Mouse (Mus musculus): ENCODE data around the gene St8sia1. TPM values are rescaled to one million over a fixed set of nuclear protein-coding genes. Genes with fewer than 3 reads are reported as not detected.
"Not testable (repeated sequence)": the region's sequence is repeated elsewhere in the genome, so short reads cannot be mapped to it uniquely, and the experiment has no call there.

St8sia1 gene
- 2.7 and 3.9 TPM in 2 replicates for polyA plus RNA-seq (2014; fragmentation: Nextera tagmentation; extraction: Ambion mirVana)

DNA sequence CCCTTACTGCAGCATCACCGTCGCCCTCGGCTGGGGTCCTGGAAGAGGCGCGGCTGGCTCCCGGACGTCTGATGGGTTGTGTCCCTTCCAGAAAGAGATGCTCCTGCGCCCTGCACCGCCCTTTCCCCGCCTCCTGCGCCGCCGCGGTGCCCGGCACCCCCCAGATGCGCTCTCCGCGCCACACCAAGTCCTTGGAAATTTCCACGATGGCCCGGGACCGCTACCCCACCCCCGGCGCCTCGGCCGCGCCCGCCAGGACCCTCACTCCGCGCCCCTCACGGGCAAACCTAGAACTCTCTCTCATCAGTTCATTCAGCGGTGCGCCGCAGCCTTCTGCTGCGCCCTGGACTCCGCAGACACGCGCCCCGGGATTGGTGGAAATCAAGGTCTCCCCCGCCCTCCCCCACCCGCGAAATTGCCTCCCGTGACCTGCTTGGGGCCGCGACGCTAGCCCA is at the start of gene St8sia1:
Gene St8sia1 (minus strand): TSS at position 377 of the 455 bp plus-strand sequence.
- no peaks in the 10 kb centered on the region for H3K9me3 ChIP-seq (replicated peaks; ENCODE audit: control insufficient read depth, low read length)
- peak; percentile 70 for ATAC-seq (replicated peaks; ENCODE audit: insufficient number of reproducible peaks, low FRiP score, low TSS enrichment, low read depth)
- under 1% methylated on average over 45 of the region's 45 CpGs for WGBS

DNA sequence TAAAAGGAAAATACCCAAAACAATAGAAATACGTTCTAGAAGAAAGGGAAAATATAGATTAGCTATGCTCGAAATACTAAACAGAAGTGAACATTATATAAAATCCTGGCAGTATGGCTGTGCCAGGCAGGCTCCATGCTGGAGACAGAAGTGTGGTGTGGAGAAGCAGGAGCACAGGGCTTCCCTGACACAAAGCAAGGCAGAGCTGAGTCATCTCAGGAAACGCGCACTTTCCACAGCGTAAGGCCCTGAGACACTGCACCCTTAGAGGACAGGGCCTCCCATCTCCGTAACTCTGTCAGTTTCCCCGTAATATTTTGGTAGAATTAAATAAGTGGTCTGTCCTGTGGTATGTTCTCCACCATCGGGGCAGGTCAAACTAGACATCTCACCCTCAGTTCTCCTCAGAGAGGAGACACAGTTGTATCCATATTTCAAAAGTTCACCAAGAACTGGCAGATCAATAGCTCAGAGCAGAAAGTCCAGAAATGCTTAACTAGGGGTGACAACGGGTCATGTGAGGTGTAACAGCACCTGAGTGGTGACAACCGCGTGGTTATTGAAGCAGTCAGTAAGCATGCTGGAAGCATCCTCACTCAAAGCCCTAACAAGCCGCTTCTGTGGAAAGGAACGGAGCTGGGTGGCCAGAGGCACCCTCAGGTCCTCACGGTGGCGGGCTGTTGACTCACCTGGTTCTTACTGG is 48.4 kb upstream of the St8sia1 start:
- H3K27ac ChIP-seq (replicated peaks; ENCODE audit: low read depth, low read length): no peak overlapping the region
- H3K4me2 ChIP-seq (ENCODE audit: low read depth, low read length): no peak overlapping the region
- no peaks in the 10 kb centered on the region for H3K27me3 ChIP-seq (ENCODE audit: control insufficient read depth, insufficient read depth, low read length)
- no peaks in the 10 kb centered on the region for H3K4me1 ChIP-seq (ENCODE audit: control insufficient read depth, insufficient read depth, low read length)
- H3K4me3 ChIP-seq (ENCODE audit: low read depth, low read length): no peak overlapping the region
- no peak for DNase-seq (ENCODE audit: low spot score)
- H3K9ac ChIP-seq (replicated peaks; ENCODE audit: low read length): no peak overlapping the region
- no peaks in the 10 kb centered on the region for H3K9me3 ChIP-seq (replicated peaks; ENCODE audit: control insufficient read depth, low read length)
- 94% methylated on average over 15 of the region's 15 CpGs for WGBS
- no peak for ATAC-seq (replicated peaks; ENCODE audit: insufficient number of reproducible peaks, low FRiP score, low TSS enrichment, low read depth)
- H3K36me3 ChIP-seq (replicated peaks; ENCODE audit: control insufficient read depth, insufficient read depth, low read depth, low read length): peaks cover 7% of the 10 kb centered on the region

More for the DNA sequence above, at the start of gene St8sia1:
- H3K27me3 ChIP-seq (ENCODE audit: control insufficient read depth, insufficient read depth, low read length): no peaks in the 10 kb centered on the region
- H3K4me1 ChIP-seq (ENCODE audit: control insufficient read depth, insufficient read depth, low read length): no peaks in the 10 kb centered on the region
- DNase-seq (ENCODE audit: low spot score): peak; percentile 62
- peak within 1 kb of the TSS; percentile 47; the same call in 1 of the 2 replicates for H3K27ac ChIP-seq (replicated peaks; ENCODE audit: low read depth, low read length)
- peak within 1 kb of the TSS; percentile 64 for H3K4me3 ChIP-seq (ENCODE audit: low read depth, low read length)
- H3K4me2 ChIP-seq (ENCODE audit: low read depth, low read length): peak within 1 kb of the TSS; percentile 91
- H3K36me3 ChIP-seq (replicated peaks; ENCODE audit: control insufficient read depth, insufficient read depth, low read depth, low read length): no peaks in the 10 kb centered on the region
- peak within 1 kb of the TSS; percentile 74 for H3K9ac ChIP-seq (replicated peaks; ENCODE audit: low read length)

DNA sequence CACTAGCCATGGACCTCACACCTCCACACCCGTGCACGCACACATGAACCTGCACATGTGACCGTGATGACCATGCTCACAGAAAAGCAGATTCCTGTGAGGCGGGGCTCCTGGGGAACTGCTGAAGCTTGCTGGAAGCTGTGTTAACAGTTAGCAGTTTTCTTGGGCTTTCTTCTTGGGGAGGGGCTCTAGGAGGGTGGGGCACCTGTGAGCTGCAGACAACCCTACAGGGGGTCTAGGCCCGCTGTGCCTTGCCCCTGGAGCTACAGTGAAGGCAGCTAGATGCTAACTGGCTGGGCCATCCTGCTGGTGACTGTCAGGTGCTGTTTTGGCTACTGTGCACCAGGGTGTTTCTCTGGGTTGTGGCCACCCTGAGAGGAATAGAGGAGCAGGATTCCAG is 44.6 kb upstream of the St8sia1 start:
- Histone ChIP-seq H3K27ac (replicated peaks; ENCODE audit: low read depth, low read length) (no peak overlapping the region), H3K9ac (replicated peaks; ENCODE audit: low read length) (no peak overlapping the region), H3K9me3 (replicated peaks; ENCODE audit: control insufficient read depth, low read length) (no peaks in the 10 kb centered on the region), H3K4me2 (ENCODE audit: low read depth, low read length) (no peak overlapping the region), H3K36me3 (replicated peaks; ENCODE audit: control insufficient read depth, insufficient read depth, low read depth, low read length) (peaks cover 3% of the 10 kb centered on the region; the same call in 1 of the 2 replicates), H3K4me1 (ENCODE audit: control insufficient read depth, insufficient read depth, low read length) (no peaks in the 10 kb centered on the region), H3K27me3 (ENCODE audit: control insufficient read depth, insufficient read depth, low read length) (no peaks in the 10 kb centered on the region), H3K4me3 (ENCODE audit: low read depth, low read length) (no peak overlapping the region)
- DNase-seq (ENCODE audit: low spot score): no peak
- no peak for ATAC-seq (replicated peaks; ENCODE audit: insufficient number of reproducible peaks, low FRiP score, low TSS enrichment, low read depth)
- WGBS: 77% methylated on average over 5 of the region's 5 CpGs

DNA sequence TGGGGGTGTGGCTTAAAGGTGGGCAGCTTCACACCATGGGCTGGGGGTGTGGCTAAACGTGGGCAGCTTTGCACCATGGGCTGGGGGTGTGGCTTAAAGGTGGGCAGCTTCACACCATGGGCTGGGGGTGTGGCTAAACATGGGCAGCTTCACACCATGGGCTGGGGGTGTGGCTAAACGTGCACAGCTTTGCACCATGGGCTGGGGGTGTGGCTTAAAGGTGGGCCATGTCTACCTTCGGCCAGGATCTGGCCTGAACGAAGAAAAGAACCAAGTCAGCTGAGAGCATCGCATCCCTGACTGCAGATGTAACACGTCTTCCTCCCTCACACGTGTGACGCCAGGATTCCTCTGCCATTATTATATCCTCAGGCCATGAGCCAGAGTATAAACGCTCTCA is 41.0 kb upstream of the St8sia1 start:
- 86% methylated on average over 9 of the region's 9 CpGs for WGBS
- DNase-seq (ENCODE audit: low spot score); H3K9ac ChIP-seq (replicated peaks; ENCODE audit: low read length); H3K27ac ChIP-seq (replicated peaks; ENCODE audit: low read depth, low read length); H3K4me2 ChIP-seq (ENCODE audit: low read depth, low read length); H3K4me1 ChIP-seq (ENCODE audit: control insufficient read depth, insufficient read depth, low read length); H3K27me3 ChIP-seq (ENCODE audit: control insufficient read depth, insufficient read depth, low read length); H3K36me3 ChIP-seq (replicated peaks; ENCODE audit: control insufficient read depth, insufficient read depth, low read depth, low read length); ATAC-seq (replicated peaks; ENCODE audit: insufficient number of reproducible peaks, low FRiP score, low TSS enrichment, low read depth); H3K9me3 ChIP-seq (replicated peaks; ENCODE audit: control insufficient read depth, low read length); H3K4me3 ChIP-seq (ENCODE audit: low read depth, low read length): not testable (repeated sequence)

DNA sequence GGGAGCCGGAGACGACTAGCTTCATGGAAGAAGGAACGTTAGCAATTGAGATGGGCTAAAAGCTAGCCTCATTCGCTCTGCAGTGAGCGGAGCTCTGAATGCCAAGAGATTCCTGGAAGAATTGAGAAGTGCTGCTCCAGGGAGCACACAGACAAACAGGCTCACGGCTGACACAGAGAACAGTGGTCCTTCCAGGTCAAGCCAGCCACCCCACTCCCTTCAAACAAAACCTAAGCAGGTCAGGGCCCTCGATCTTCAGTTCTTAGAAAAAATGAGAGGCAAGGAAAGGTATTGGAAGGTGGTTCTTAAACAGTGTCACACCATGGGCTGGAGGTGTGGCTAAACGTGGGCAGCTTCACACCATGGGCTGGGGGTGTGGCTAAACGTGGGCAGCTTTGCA is 40.5 kb upstream of the St8sia1 start:
- DNase-seq (ENCODE audit: low spot score): no peak
- 79% methylated on average over 9 of the region's 9 CpGs for WGBS

DNA sequence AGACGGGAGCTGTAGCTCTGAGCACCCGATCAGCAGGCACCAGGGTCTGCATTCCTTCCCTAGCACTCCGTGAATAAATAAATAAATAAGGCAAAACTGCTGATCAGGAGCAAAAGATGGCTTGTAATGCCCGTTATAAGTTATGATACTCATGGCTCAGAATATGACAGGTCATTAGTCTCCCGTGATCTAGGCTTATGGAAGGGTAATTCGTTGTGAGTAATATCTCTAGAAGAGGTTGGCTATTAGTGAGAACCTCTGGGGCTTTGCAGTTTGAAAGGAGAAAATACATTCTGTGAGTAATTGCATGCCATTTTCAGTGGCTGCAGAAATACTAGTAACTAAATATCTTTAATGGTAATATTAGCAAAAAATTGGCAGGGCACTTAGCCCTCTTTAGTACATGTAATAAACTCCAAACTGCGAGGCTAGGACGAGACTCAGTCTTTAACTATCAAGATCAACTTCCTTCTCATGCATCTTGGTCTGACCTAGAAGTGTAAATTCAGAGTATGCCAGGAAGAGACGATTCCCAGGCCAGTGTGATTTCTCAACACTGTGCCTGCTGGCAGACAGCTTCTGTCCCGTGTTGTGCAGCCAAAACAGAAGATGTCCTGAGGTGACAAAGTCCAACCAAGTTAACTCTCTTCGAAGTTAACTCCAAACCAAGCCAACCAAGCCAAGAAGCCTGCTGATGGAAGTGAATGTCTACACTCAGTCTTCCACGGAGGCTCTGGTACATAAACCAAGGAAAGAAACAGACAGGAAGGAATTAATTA is 34.2 kb upstream of the St8sia1 start:
- no peak overlapping the region for H3K4me2 ChIP-seq (ENCODE audit: low read depth, low read length)
- no peaks in the 10 kb centered on the region for H3K9me3 ChIP-seq (replicated peaks; ENCODE audit: control insufficient read depth, low read length)
- no peaks in the 10 kb centered on the region for H3K36me3 ChIP-seq (replicated peaks; ENCODE audit: control insufficient read depth, insufficient read depth, low read depth, low read length)
- H3K4me1 ChIP-seq (ENCODE audit: control insufficient read depth, insufficient read depth, low read length): no peaks in the 10 kb centered on the region
- no peak overlapping the region for H3K9ac ChIP-seq (replicated peaks; ENCODE audit: low read length)
- WGBS: 74% methylated on average over 12 of the region's 12 CpGs
- H3K4me3 ChIP-seq (ENCODE audit: low read depth, low read length): no peak overlapping the region
- ATAC-seq (replicated peaks; ENCODE audit: insufficient number of reproducible peaks, low FRiP score, low TSS enrichment, low read depth) (no peak), DNase-seq (ENCODE audit: low spot score) (no peak)
- H3K27me3 ChIP-seq (ENCODE audit: control insufficient read depth, insufficient read depth, low read length): no peaks in the 10 kb centered on the region
- H3K27ac ChIP-seq (replicated peaks; ENCODE audit: low read depth, low read length): no peak overlapping the region

More for the DNA sequence above, 40.5 kb upstream of the St8sia1 start:
- no peak overlapping the region for H3K27ac ChIP-seq (replicated peaks; ENCODE audit: low read depth, low read length)
- H3K4me1 ChIP-seq (ENCODE audit: control insufficient read depth, insufficient read depth, low read length): no peaks in the 10 kb centered on the region
- H3K4me2 ChIP-seq (ENCODE audit: low read depth, low read length): no peak overlapping the region
- H3K27me3 ChIP-seq (ENCODE audit: control insufficient read depth, insufficient read depth, low read length): no peaks in the 10 kb centered on the region
- no peak overlapping the region for H3K9ac ChIP-seq (replicated peaks; ENCODE audit: low read length)
- no peaks in the 10 kb centered on the region for H3K36me3 ChIP-seq (replicated peaks; ENCODE audit: control insufficient read depth, insufficient read depth, low read depth, low read length)
- ATAC-seq (replicated peaks; ENCODE audit: insufficient number of reproducible peaks, low FRiP score, low TSS enrichment, low read depth): no peak
- H3K4me3 ChIP-seq (ENCODE audit: low read depth, low read length): no peak overlapping the region
- no peaks in the 10 kb centered on the region for H3K9me3 ChIP-seq (replicated peaks; ENCODE audit: control insufficient read depth, low read length)

DNA sequence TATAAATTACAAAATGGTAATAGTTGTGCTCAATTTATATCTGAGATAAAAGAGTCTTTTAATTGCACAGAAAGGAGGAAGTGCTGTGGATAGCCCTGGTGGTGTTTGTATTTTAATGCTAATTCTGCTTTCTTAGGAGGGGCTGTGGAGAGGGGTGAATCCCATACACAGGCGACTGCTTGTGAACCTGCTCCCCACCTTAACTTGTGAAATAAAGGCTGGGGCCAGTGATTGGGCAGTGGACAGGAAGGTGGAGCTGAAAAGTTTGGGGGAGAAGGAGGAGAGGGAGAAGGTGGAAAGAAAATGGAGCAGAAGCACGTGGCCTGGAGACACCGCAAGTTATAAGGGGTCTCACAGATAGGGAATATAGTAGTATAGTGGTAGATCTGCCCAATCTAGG is 32.6 kb upstream of the St8sia1 start:
- DNase-seq (ENCODE audit: low spot score) (no peak), ATAC-seq (replicated peaks; ENCODE audit: insufficient number of reproducible peaks, low FRiP score, low TSS enrichment, low read depth) (no peak)
- Histone ChIP-seq H3K9me3 (replicated peaks; ENCODE audit: control insufficient read depth, low read length) (no peaks in the 10 kb centered on the region), H3K4me2 (ENCODE audit: low read depth, low read length) (no peak overlapping the region), H3K36me3 (replicated peaks; ENCODE audit: control insufficient read depth, insufficient read depth, low read depth, low read length) (no peaks in the 10 kb centered on the region), H3K27ac (replicated peaks; ENCODE audit: low read depth, low read length) (no peak overlapping the region), H3K4me1 (ENCODE audit: control insufficient read depth, insufficient read depth, low read length) (no peaks in the 10 kb centered on the region), H3K9ac (replicated peaks; ENCODE audit: low read length) (no peak overlapping the region), H3K4me3 (ENCODE audit: low read depth, low read length) (no peak overlapping the region), H3K27me3 (ENCODE audit: control insufficient read depth, insufficient read depth, low read length) (no peaks in the 10 kb centered on the region)
- whole genome bisulfite sequencing: 68% methylated on average over 3 of the region's 3 CpGs

DNA sequence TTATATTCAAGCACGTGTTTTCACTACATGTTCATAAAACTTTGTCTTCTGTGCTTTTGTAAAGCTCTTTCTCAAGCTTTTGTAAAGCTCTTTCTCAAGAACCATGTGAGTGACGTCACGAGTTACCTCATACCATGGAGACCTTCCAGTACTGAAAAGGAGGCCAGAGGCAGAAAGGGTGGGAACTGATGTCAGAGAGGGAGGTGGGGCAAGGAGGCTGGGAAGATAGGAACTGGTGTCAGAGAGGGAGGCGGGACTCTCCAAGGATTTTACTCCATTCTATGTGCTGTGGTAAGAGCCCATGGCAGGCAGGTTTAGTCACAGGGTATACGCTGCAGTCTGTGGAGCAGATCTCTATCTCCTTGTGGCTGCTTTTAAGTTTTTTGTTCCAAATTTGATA is 31.3 kb upstream of the St8sia1 start:
- Histone ChIP-seq H3K27ac (replicated peaks; ENCODE audit: low read depth, low read length) (no peak overlapping the region), H3K9me3 (replicated peaks; ENCODE audit: control insufficient read depth, low read length) (no peaks in the 10 kb centered on the region), H3K4me2 (ENCODE audit: low read depth, low read length) (no peak overlapping the region), H3K27me3 (ENCODE audit: control insufficient read depth, insufficient read depth, low read length) (no peaks in the 10 kb centered on the region), H3K4me3 (ENCODE audit: low read depth, low read length) (no peak overlapping the region), H3K9ac (replicated peaks; ENCODE audit: low read length) (no peak overlapping the region), H3K4me1 (ENCODE audit: control insufficient read depth, insufficient read depth, low read length) (no peaks in the 10 kb centered on the region), H3K36me3 (replicated peaks; ENCODE audit: control insufficient read depth, insufficient read depth, low read depth, low read length) (no peaks in the 10 kb centered on the region)
- 74% methylated on average over 5 of the region's 5 CpGs for WGBS
- no peak for ATAC-seq (replicated peaks; ENCODE audit: insufficient number of reproducible peaks, low FRiP score, low TSS enrichment, low read depth)
- DNase-seq (ENCODE audit: low spot score): no peak
